Mouse (Mus musculus): ENCODE results near the gene Tnip1.

GRCm38 (mm10) chr11:54866119-54867048 is 96.3 kb downstream of the Tnip1 start, which contains the start of gene Hint1:
- 0 out of 3 replicates have a peak, but pooled peaks have one; percentile 23 for TF ChIP-seq GATA1 (IDR thresholded peaks at IDR 0.05; ENCODE audit: borderline replicate concordance, low read length)
- no peak for TF ChIP-seq FLI1 (IDR thresholded peaks at IDR 0.05; ENCODE audit: low read length)

Data from megakaryocyte, embryonic 14.5 days (primary cell).